In the genomic region with DNA sequence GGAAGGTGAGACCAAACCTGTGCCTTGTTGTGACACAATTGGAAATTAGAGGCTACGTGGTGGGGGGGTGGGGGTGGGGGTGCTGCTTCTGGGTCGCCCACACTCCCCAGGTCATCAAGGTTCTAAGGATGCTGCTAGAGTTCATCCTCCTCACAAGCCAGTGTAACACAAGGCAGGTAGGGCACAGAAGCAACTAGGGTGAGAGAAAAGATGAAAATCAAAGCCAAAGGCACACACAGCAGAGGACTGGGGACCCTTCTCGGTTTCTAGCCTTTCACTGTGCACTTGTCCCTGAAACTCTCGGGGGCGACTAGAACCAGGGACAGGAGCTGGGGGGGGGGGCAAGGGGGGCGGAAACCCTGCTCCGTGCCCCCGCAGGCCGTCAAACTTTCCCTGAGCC, we compare ENCODE assay signal across 8 mouse cellular contexts. TPM values are rescaled to one million over a fixed set of nuclear protein-coding genes. Genes with fewer than 3 reads are reported as not detected.
DNase-seq lines count a peak whose midpoint lies in the region; ATAC-seq and TF ChIP-seq lines count a peak whose summit lies in the region.

No protein-coding gene starts in this region.

- WGBS in kidney, embryonic 15.5 days: 18% methylated on average over 9 of the region's 9 CpGs
- WGBS in embryonic facial prominence, embryonic 13.5 days: 16% methylated on average over 9 of the region's 9 CpGs
- WGBS in hindbrain, postnatal 0 days: 14% methylated on average over 9 of the region's 9 CpGs
- WGBS in midbrain, embryonic 15.5 days: 17% methylated on average over 9 of the region's 9 CpGs

- H3K9me3 ChIP-seq in kidney, embryonic 15.5 days (replicated peaks): no peaks in the 10 kb centered on the region
- H3K9me3 ChIP-seq in embryonic facial prominence, embryonic 13.5 days: no peaks in the 10 kb centered on the region
- H3K9me3 ChIP-seq in hindbrain, postnatal 0 days (ENCODE audit: low read length): no peaks in the 10 kb centered on the region
- H3K9me3 ChIP-seq in midbrain, embryonic 15.5 days: no peaks in the 10 kb centered on the region

- TF ChIP-seq CTCF in hindbrain, postnatal 0 days (IDR thresholded peaks at IDR 0.05; ENCODE audit: low read depth): no peak

- no peaks in the 10 kb centered on the region for H3K36me3 ChIP-seq in kidney, embryonic 15.5 days
- no peaks in the 10 kb centered on the region for H3K36me3 ChIP-seq in embryonic facial prominence, embryonic 13.5 days
- no peaks in the 10 kb centered on the region for H3K36me3 ChIP-seq in hindbrain, postnatal 0 days (ENCODE audit: insufficient read depth, low read length)
- H3K36me3 ChIP-seq in midbrain, embryonic 15.5 days (replicated peaks): no peaks in the 10 kb centered on the region

- peak overlapping the region; percentile 42 for H3K4me3 ChIP-seq in kidney, embryonic 15.5 days (replicated peaks)
- H3K4me3 ChIP-seq in embryonic facial prominence, embryonic 13.5 days: peak overlapping the region; percentile 38
- H3K4me3 ChIP-seq in hindbrain, postnatal 0 days (ENCODE audit: low read length): peak overlapping the region; percentile 30
- peak overlapping the region; percentile 40 for H3K4me3 ChIP-seq in midbrain, embryonic 15.5 days

- peaks cover 16% of the 10 kb centered on the region for H3K4me1 ChIP-seq in kidney, embryonic 15.5 days
- peaks cover 17% of the 10 kb centered on the region for H3K4me1 ChIP-seq in embryonic facial prominence, embryonic 13.5 days
- H3K4me1 ChIP-seq in hindbrain, postnatal 0 days (ENCODE audit: insufficient read depth, low read length): 0 out of 2 replicates have a peak, but pooled peaks cover under 1% of the 10 kb centered on the region
- H3K4me1 ChIP-seq in midbrain, embryonic 15.5 days: peaks cover 6% of the 10 kb centered on the region

- peaks cover 46% of the 10 kb centered on the region for H3K27me3 ChIP-seq in kidney, embryonic 15.5 days
- H3K27me3 ChIP-seq in embryonic facial prominence, embryonic 13.5 days: peaks cover 44% of the 10 kb centered on the region
- no peaks in the 10 kb centered on the region for H3K27me3 ChIP-seq in hindbrain, postnatal 0 days (ENCODE audit: insufficient read depth, low read length)
- H3K27me3 ChIP-seq in midbrain, embryonic 15.5 days (replicated peaks): peaks cover 6% of the 10 kb centered on the region; the same call in 1 of the 2 replicates

- no peak for DNase-seq in kidney, adult 11 months
- DNase-seq in hindbrain, postnatal 0 days (ENCODE audit: low spot score): no peak
- DNase-seq in retina, embryonic 14.5 days (ENCODE audit: low spot score): no peak
- DNase-seq in urinary bladder, postnatal 4 days (ENCODE audit: low spot score in 2 of 2): no peak
- DNase-seq in adrenal gland, postnatal 25 days: no peak

- 0 out of 2 replicates have a peak overlapping the region, but pooled peaks have one; percentile 18 for H3K27ac ChIP-seq in kidney, embryonic 15.5 days
- peak overlapping the region; percentile 39; the same call in 1 of the 2 replicates for H3K27ac ChIP-seq in embryonic facial prominence, embryonic 13.5 days
- H3K27ac ChIP-seq in hindbrain, postnatal 0 days: no peak overlapping the region
- H3K27ac ChIP-seq in midbrain, embryonic 15.5 days: 0 out of 2 replicates have a peak overlapping the region, but pooled peaks have one; percentile 42

- peak overlapping the region; percentile 82 for H3K4me2 ChIP-seq in kidney, embryonic 15.5 days
- peak overlapping the region; percentile 64 for H3K4me2 ChIP-seq in embryonic facial prominence, embryonic 13.5 days
- peak overlapping the region; percentile 74 for H3K4me2 ChIP-seq in hindbrain, postnatal 0 days (ENCODE audit: low read depth, low read length)
- peak overlapping the region; percentile 91 for H3K4me2 ChIP-seq in midbrain, embryonic 15.5 days

- peak overlapping the region; percentile 38 for H3K9ac ChIP-seq in kidney, embryonic 15.5 days
- H3K9ac ChIP-seq in embryonic facial prominence, embryonic 13.5 days: peak overlapping the region; percentile 58
- H3K9ac ChIP-seq in hindbrain, postnatal 0 days (replicated peaks; ENCODE audit: low read length): peak overlapping the region; percentile 40
- peak overlapping the region; percentile 42 for H3K9ac ChIP-seq in midbrain, embryonic 15.5 days

- no peak for ATAC-seq in kidney, embryonic 15.5 days (replicated peaks; ENCODE audit: low FRiP score)
- no peak for ATAC-seq in embryonic facial prominence, embryonic 13.5 days (ENCODE audit: insufficient number of reproducible peaks, insufficient read depth, low FRiP score, low TSS enrichment, low read depth)
- ATAC-seq in hindbrain, postnatal 0 days: no peak
- ATAC-seq in midbrain, embryonic 15.5 days (replicated peaks): no peak

RNA-seq across cellular contexts. Expression of a gene that starts 4.6 kb away (rescaled TPM):
- 6.7 and 7.3 TPM in 2 replicates for polyA plus RNA-seq in kidney, embryonic 15.5 days (2015; fragmentation: Nextera tagmentation; extraction: Ambion mirVana)
- polyA plus RNA-seq in embryonic facial prominence, embryonic 13.5 days (2015; fragmentation: Nextera tagmentation; extraction: Ambion mirVana): 6.3 and 7.2 TPM in 2 replicates
- total RNA-seq in hindbrain, postnatal 0 days (2014; rRNA removed): 10.1 and 13.8 TPM in 2 replicates
- polyA plus RNA-seq in hindbrain, postnatal 0 days (2015; fragmentation: Nextera tagmentation; extraction: Ambion mirVana): 8.4 and 8.5 TPM in 2 replicates
- polyA plus RNA-seq in midbrain, embryonic 15.5 days (2015; fragmentation: Nextera tagmentation; extraction: Ambion mirVana): 3.1 and 3.4 TPM in 2 replicates
- 2.7 and 3.5 TPM in 2 replicates for total RNA-seq in adrenal gland, postnatal 25 days (2021)

RNA-seq across cellular contexts. Expression of a gene that starts 28.5 kb away (rescaled TPM):
- 16.6 and 17.7 TPM in 2 replicates for polyA plus RNA-seq in kidney, embryonic 15.5 days (2015; fragmentation: Nextera tagmentation; extraction: Ambion mirVana)
- polyA plus RNA-seq in embryonic facial prominence, embryonic 13.5 days (2015; fragmentation: Nextera tagmentation; extraction: Ambion mirVana): 0.86 and 1.0 TPM in 2 replicates
- total RNA-seq in hindbrain, postnatal 0 days (2014; rRNA removed): 0.16 and 1.2 TPM in 2 replicates
- polyA plus RNA-seq in hindbrain, postnatal 0 days (2015; fragmentation: Nextera tagmentation; extraction: Ambion mirVana): 1.8 and 2.1 TPM in 2 replicates
- 1.1 and 1.4 TPM in 2 replicates for polyA plus RNA-seq in midbrain, embryonic 15.5 days (2015; fragmentation: Nextera tagmentation; extraction: Ambion mirVana)
- 4.3 and 4.6 TPM in 2 replicates for total RNA-seq in adrenal gland, postnatal 25 days (2021)

RNA-seq across cellular contexts. Expression of a gene that starts 58.4 kb away (rescaled TPM):
- 56.1 and 59.9 TPM in 2 replicates for polyA plus RNA-seq in kidney, embryonic 15.5 days (2015; fragmentation: Nextera tagmentation; extraction: Ambion mirVana)
- polyA plus RNA-seq in embryonic facial prominence, embryonic 13.5 days (2015; fragmentation: Nextera tagmentation; extraction: Ambion mirVana): 53.8 and 54.4 TPM in 2 replicates
- total RNA-seq in hindbrain, postnatal 0 days (2014; rRNA removed): 33.5 and 40.2 TPM in 2 replicates
- polyA plus RNA-seq in hindbrain, postnatal 0 days (2015; fragmentation: Nextera tagmentation; extraction: Ambion mirVana): 22.1 and 24.3 TPM in 2 replicates
- polyA plus RNA-seq in midbrain, embryonic 15.5 days (2015; fragmentation: Nextera tagmentation; extraction: Ambion mirVana): 49.4 and 51.3 TPM in 2 replicates
- total RNA-seq in adrenal gland, postnatal 25 days (2021): 47.5 and 53.2 TPM in 2 replicates
